Mouse (Mus musculus) hindbrain, embryonic 13.5 days (tissue): ENCODE data around the gene Smad9. TPM values are rescaled to one million over a fixed set of nuclear protein-coding genes. Genes with fewer than 3 reads are reported as not detected.

Experiments
- ATAC-seq: fragments of 200-750 bp; cut with Nextera tagmentation; 2 replicates; pipeline ENCODE4 v1.8.0; 2017; ENCODE audit warnings: moderate TSS enrichment; ENCODE audit not compliant: low FRiP score
- H3K27ac ChIP-seq: fragments of 300-500 bp; sonication (generic); 2 replicates; pipeline ENCODE4 v1.5.1; 2015; ENCODE audit warnings: inconsistent platforms, mild to moderate bottlenecking, moderate library complexity
- H3K27me3 ChIP-seq: fragments of 300-500 bp; sonication (generic); 2 replicates; pipeline ENCODE4 v1.6.1; 2015; ENCODE audit warnings: mild to moderate bottlenecking, inconsistent platforms
- H3K36me3 ChIP-seq: fragments of 300-500 bp; sonication (generic); 2 replicates; pipeline ENCODE4 v1.6.1; 2015; ENCODE audit warnings: mild to moderate bottlenecking, inconsistent platforms
- H3K4me1 ChIP-seq: fragments of 300-500 bp; sonication (generic); replicated peaks from 2 replicates; pipeline ENCODE4 v1.6.1; 2015; ENCODE audit warnings: inconsistent platforms
- H3K4me2 ChIP-seq: fragments of 300-500 bp; sonication (generic); 2 replicates; pipeline ENCODE4 v1.6.1; 2015; ENCODE audit warnings: inconsistent platforms, mild to moderate bottlenecking, moderate library complexity
- H3K4me3 ChIP-seq: fragments of 300-500 bp; sonication (generic); 2 replicates; pipeline ENCODE4 v1.5.1; 2015; ENCODE audit warnings: mild to moderate bottlenecking, inconsistent platforms
- H3K9ac ChIP-seq: fragments of 300-500 bp; sonication (generic); 2 replicates; pipeline ENCODE4 v1.6.1; 2015; ENCODE audit warnings: mild to moderate bottlenecking, inconsistent platforms
- H3K9me3 ChIP-seq: fragments of 300-500 bp; sonication (generic); 2 replicates; pipeline ENCODE4 v1.6.1; 2016; ENCODE audit warnings: inconsistent platforms
- WGBS: fragments of 180-500 bp; shearing (Covaris S2); methylation state at CpG from one replicate; pipeline ENCODE4 v1.1.7; 2015; 5-methylcytosine and 5-hydroxymethylcytosine counted together
- polyA plus RNA-seq: library from polyadenylated mRNA; unstranded; fragments of >200 nt; fragmentation: Nextera tagmentation; extraction: Ambion mirVana; gene quantifications from 2 replicates; pipeline ENCODE4 v1.2.1, GENCODE M21; 2015

Smad9 gene
- polyA plus RNA-seq, 1 experiment from 2014 or later, result 0.48 TPM

DNA sequence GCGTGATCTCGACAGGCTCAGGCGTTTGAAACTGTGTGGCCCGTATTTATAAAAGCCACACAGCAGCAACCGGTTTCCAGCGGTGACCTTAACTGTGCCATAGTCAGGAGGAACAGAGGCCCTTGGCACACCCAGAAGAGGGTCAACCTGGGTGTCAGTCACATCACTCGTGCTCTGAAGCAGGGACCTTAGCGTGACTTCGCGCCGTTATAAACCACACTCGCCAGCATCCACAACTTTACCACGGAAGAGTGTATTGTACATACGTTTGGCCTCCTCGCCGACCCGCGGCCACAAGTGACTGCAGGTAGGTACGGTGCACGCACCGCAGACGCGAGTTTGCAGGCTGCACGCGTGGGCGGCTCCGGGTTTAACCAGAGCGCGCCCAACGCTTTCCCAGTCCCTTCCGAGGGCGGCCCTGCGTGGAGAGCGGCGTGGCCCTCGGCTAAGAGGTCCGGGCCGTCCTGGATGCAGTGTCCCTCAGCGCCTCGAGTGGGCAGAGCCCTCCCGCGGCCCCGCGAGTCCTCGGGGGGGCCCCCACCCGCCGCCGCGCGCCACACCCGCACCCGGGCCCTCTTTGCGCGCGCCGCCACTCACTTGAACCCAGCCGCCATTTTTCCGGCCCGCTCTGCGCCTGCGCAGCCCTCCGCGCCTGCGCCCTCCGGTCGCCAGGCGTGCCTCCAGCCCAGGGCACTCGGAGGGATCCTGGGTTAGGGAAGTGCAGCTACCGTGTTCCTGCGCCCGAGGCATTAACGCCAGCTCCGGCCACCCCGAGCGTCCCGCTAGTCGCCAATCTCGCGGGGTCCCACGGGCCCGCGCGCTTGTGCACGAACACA is 20.8 kb upstream of the Smad9 start:
- peak; percentile 97 for ATAC-seq
- Histone ChIP-seq H3K27me3 (no peaks in the 10 kb centered on the region), H3K9me3 (no peaks in the 10 kb centered on the region), H3K4me3 (peak overlapping the region; percentile 82), H3K4me1 (peaks cover 22% of the 10 kb centered on the region), H3K9ac (peak overlapping the region; percentile 95), H3K27ac (peak overlapping the region; percentile 99), H3K4me2 (peak overlapping the region; percentile 85), H3K36me3 (peaks cover 36% of the 10 kb centered on the region)
- WGBS, result under 1% methylated on average over 74 of the region's 84 CpGs

DNA sequence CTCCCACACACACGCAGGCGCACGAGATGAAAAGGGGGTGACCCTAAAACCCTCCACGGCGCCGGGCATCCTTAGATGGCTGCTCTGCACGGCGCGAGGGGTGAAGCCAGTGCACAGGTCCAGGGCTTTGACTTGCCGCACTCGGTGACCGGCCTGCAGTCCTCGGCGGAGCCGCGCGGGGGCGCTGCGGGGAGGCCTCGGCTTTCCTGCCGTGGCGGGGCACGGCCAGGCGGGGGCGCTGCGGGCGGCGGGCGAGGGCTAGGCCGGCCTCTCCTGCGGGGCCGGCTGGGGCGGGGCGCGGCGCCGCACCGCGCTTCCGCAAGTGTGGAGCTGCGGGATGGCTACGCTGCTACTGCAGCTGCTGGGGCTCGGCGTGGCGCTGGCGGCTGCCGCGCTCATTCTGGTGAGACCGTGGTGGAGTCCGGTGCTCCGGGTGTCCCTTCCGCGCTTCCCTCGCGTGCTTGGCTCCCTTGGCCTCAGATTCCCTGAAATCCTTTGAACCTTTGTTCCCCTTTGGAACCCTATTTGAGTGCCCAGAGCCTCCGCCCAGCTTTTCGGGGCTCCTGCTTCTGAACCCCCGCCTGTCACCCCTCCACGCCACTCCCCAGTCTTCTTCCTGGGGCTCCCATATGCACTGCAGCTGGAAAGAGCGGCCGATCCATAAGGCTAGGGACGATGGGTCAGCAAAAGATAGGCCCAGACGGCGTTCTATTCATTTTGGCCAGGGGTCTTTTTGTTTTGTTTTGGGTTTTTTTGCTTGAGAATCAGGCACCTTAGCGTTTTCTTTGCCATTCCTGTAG is 19.9 kb upstream of the Smad9 start, which contains the start of the genes Exosc8 and Alg5:
Gene Exosc8 (minus strand): TSS at position 147 of the 800 bp plus-strand sequence.
Gene Alg5 (plus strand): TSS at position 293 of the 800 bp plus-strand sequence.
- H3K9ac ChIP-seq, result peak within 1 kb of the TSS; percentile 95
- no peaks in the 10 kb centered on the region for H3K27me3 ChIP-seq
- H3K9me3 ChIP-seq, result no peaks in the 10 kb centered on the region
- peak within 1 kb of the TSS; percentile 82 for H3K4me3 ChIP-seq
- ATAC-seq, result peak; percentile 95
- peak within 1 kb of the TSS; percentile 85 for H3K4me2 ChIP-seq
- under 1% methylated on average over 65 of the region's 65 CpGs for WGBS
- peaks cover 36% of the 10 kb centered on the region for H3K36me3 ChIP-seq
- H3K4me1 ChIP-seq, result peaks cover 22% of the 10 kb centered on the region
- H3K27ac ChIP-seq, result peak within 1 kb of the TSS; percentile 99

DNA sequence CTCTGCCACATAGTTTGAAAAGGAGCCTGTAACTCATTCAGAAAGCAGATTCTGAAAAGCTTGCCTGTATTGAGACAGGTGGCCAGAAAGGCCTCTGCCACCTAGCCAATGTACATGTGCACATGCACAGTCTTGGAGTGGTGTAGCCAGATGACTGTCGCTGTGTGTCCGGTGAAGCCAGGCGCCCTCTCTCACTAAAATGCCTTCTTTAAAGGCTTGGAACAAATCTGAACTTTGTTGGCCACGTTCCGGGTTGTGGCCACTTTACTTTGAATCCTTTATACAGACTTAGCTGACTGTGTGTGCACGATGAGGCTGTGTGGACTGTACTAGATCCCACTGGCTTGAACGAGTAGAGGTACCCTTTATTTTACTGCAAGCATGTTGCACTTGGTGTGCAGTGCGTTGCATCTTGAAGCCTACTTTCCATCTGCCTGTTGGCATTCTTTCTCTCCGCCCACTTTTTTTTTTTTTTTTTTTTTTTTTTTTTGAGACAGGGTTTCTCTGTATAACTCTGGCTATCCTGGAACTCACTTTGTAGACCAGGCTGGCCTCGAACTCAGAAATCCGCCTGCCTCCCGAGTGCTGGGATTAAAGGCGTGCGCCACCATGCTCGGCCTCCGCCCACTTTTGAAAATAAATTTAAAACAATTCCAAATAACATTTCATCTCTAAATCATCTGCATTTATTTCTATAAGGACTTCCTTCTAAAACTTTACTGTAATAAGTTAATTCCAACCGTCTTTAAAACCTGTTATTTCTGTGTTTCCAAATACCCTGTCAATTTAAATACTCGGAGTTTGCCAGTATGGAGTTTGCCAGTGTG is 19.1 kb upstream of the Smad9 start:
- Histone ChIP-seq H3K9me3 (no peaks in the 10 kb centered on the region), H3K36me3 (peaks cover 36% of the 10 kb centered on the region), H3K4me3 (peak overlapping the region; percentile 82), H3K9ac (peak overlapping the region; percentile 95), H3K4me1 (peaks cover 22% of the 10 kb centered on the region), H3K4me2 (peak overlapping the region; percentile 85), H3K27me3 (no peaks in the 10 kb centered on the region), H3K27ac (peak overlapping the region; percentile 99)
- ATAC-seq, result no peak
- 58% methylated on average over 18 of the region's 18 CpGs for WGBS

DNA sequence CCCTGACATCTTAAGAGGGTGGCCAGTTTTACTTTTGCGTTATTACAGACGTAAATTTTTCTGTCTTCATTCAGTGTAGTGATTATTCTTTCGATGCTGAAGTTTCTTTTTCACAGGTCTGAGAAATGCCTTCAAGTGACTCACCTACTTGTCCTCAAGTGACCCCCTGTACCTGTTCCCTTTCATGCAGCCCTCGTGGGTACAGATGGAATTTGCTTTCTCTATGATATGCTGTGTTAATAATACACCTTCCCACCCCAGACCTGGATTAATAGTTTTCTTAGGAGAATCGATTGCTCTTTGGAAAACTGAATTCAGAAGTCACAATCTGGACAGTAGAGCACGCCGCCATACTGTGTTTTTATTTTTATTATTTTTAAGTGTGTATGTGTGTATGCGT is 18.1 kb upstream of the Smad9 start:
- 99% methylated on average over 8 of the region's 8 CpGs for WGBS

DNA sequence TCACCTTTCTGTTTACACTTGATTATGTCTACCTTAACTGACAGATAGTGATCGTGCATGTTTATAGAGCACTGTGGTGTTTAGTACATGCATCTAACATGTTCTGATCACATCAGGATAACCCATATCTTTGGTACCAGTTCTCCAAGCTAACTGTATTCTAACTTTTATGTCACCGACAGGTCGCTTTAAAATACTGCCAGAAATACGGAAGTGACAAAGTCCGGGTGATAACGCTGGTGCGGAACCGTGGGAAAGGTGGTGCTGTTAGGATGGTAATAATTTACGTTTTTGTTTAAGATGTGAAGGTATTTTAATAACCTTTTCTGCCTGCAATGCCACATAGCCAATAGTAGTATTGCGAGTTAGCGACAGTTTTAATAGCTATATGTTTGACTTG is 13.4 kb upstream of the Smad9 start:
- Histone ChIP-seq H3K9ac (no peak overlapping the region), H3K4me1 (no peaks in the 10 kb centered on the region), H3K27ac (no peak overlapping the region), H3K4me3 (no peak overlapping the region), H3K4me2 (no peak overlapping the region), H3K9me3 (no peaks in the 10 kb centered on the region), H3K36me3 (peaks cover 82% of the 10 kb centered on the region), H3K27me3 (no peaks in the 10 kb centered on the region)
- no peak for ATAC-seq
- 98% methylated on average over 11 of the region's 11 CpGs for WGBS

More for the DNA sequence above, 18.1 kb upstream of the Smad9 start:
- H3K9ac ChIP-seq, result no peak overlapping the region
- H3K36me3 ChIP-seq, result peaks cover 39% of the 10 kb centered on the region
- H3K27me3 ChIP-seq, result no peaks in the 10 kb centered on the region
- H3K4me2 ChIP-seq, result no peak overlapping the region
- H3K27ac ChIP-seq, result no peak overlapping the region
- H3K4me1 ChIP-seq, result peaks cover 22% of the 10 kb centered on the region
- no peak overlapping the region for H3K4me3 ChIP-seq
- no peaks in the 10 kb centered on the region for H3K9me3 ChIP-seq
- no peak for ATAC-seq

DNA sequence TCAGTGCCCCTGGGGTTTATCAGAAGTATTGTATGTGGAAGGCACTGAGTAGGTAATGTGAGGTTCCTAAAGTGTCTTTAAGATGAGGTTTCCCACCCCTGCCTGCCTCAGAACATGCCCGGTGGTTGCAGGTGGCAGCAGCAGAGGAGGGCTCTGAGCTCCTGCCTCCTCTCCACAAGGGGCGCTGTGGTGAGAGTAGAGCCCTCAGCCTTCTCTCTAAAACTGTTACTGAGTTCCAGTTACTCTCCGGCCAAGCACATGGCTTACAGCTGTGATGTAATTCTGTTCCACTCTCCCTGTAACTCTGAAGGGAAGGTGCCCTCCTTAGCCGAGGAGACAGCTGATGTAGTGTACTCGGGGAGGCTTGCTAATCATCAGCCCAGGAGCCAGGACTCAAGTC is 9.6 kb upstream of the Smad9 start:
- Histone ChIP-seq H3K27ac (no peak overlapping the region), H3K4me3 (no peak overlapping the region), H3K9me3 (no peaks in the 10 kb centered on the region), H3K9ac (no peak overlapping the region), H3K4me2 (no peak overlapping the region), H3K27me3 (no peaks in the 10 kb centered on the region), H3K36me3 (peaks cover 100% of the 10 kb centered on the region), H3K4me1 (no peaks in the 10 kb centered on the region)
- ATAC-seq, result no peak
- 59% methylated on average over 5 of the region's 5 CpGs for WGBS

DNA sequence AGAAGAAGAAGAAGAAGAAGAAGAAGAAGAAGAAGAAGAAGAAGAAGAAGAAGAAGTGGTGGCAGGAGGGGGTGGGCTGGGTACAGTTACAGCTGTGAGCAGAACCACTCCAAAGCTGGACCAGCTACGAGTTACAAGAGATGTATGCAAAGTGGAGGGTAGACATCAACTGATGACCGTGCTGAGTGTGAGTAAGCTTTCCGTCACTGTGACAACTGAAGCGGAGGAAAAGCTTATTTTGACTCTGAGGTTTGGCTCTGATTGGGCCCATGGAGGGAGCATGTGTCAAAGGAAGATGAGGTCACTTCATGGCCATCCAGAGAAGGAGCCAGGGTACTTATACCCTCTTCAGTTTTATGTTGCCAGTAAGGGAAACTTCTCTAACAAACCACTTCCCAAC is 2.0 kb upstream of the Smad9 start:
- Histone ChIP-seq H3K4me1 (peaks cover 21% of the 10 kb centered on the region), H3K4me2 (no peak overlapping the region), H3K27me3 (peaks cover 20% of the 10 kb centered on the region), H3K9ac (no peak overlapping the region), H3K9me3 (no peaks in the 10 kb centered on the region), H3K36me3 (peaks cover 37% of the 10 kb centered on the region), H3K4me3 (no peak overlapping the region), H3K27ac (no peak overlapping the region)
- 83% methylated on average over 4 of the region's 4 CpGs for WGBS
- no peak for ATAC-seq

DNA sequence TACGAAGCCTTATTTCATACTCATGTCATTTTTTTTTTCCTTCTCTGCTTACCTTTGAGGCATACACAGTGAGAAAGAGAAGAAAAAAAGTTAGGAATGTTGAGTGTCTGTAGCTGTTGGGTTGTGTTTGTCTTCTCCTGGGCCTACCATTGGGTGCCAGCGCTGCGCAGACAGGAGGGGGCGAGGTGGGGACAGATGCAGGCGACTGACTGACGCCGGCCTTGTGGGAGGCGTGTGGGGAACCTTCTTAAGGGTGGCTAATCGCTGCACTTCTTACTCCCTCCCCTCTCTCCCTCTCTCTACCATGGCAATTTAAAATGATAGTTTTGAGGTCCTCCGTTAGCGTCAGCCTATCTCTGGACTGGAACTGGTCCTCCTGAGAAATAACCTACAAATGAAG is 676 bp downstream of the Smad9 start:
- no peak overlapping the region for H3K27ac ChIP-seq
- H3K4me1 ChIP-seq, result peaks cover 21% of the 10 kb centered on the region
- peaks cover 10% of the 10 kb centered on the region for H3K36me3 ChIP-seq
- H3K27me3 ChIP-seq, result peaks cover 20% of the 10 kb centered on the region
- H3K9me3 ChIP-seq, result no peaks in the 10 kb centered on the region
- H3K4me3 ChIP-seq, result peak overlapping the region; percentile 70
- 0% methylated on average over 11 of the region's 11 CpGs for WGBS
- 0 out of 2 replicates have a peak, but pooled peaks have one; percentile 41 for ATAC-seq
- peak overlapping the region; percentile 81 for H3K9ac ChIP-seq
- H3K4me2 ChIP-seq, result peak overlapping the region; percentile 100

DNA sequence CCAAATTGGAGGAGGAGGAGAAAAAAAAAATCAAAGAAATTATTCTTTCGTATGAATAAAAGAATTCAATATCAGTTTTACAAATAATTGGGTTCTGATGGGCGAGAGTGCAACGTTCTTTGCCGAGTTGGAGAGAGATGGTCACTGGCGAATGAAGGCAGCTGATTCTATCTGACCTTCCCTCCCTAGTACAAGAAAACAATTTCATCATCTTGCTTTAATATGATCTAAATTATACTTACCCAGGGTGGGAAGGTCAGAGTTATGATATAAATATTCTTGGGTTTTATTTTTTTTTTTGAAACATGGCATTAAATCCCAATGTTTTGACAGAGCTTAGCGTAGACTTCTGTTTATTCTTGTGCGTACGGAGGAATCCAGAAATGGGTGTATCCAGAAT is 2.1 kb downstream of the Smad9 start:
- peaks cover 21% of the 10 kb centered on the region for H3K4me1 ChIP-seq
- H3K4me2 ChIP-seq, result no peak overlapping the region
- WGBS, result 91% methylated on average over 8 of the region's 8 CpGs
- H3K9ac ChIP-seq, result no peak overlapping the region
- ATAC-seq, result no peak
- H3K4me3 ChIP-seq, result no peak overlapping the region
- peaks cover 20% of the 10 kb centered on the region for H3K27me3 ChIP-seq
- no peaks in the 10 kb centered on the region for H3K36me3 ChIP-seq
- H3K9me3 ChIP-seq, result no peaks in the 10 kb centered on the region
- no peak overlapping the region for H3K27ac ChIP-seq

DNA sequence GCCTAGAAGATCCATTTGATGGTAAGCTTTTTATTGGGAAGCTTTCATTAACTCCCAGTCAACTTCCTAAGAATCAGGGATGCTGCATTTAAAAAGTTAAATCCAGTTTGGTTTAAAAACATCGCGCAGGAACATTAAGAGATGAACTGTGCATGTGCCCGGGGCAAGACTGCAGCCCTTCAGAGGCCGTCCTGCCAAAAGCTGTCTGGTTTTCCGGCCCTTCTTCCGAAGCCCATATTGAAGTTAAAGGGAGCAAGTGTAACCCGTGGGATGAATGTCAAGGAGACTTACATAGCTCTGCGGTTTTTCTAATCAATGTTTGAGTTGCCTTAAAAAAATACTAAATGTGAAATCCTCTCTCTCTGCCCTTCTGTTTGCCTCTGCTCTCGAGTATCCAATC is 3.8 kb downstream of the Smad9 start:
- Histone ChIP-seq H3K27me3 (peaks cover 20% of the 10 kb centered on the region), H3K36me3 (no peaks in the 10 kb centered on the region), H3K9ac (no peak overlapping the region), H3K27ac (no peak overlapping the region), H3K4me3 (no peak overlapping the region), H3K4me2 (no peak overlapping the region), H3K4me1 (peaks cover 21% of the 10 kb centered on the region), H3K9me3 (no peaks in the 10 kb centered on the region)
- no peak for ATAC-seq
- 84% methylated on average over 9 of the region's 9 CpGs for WGBS

DNA sequence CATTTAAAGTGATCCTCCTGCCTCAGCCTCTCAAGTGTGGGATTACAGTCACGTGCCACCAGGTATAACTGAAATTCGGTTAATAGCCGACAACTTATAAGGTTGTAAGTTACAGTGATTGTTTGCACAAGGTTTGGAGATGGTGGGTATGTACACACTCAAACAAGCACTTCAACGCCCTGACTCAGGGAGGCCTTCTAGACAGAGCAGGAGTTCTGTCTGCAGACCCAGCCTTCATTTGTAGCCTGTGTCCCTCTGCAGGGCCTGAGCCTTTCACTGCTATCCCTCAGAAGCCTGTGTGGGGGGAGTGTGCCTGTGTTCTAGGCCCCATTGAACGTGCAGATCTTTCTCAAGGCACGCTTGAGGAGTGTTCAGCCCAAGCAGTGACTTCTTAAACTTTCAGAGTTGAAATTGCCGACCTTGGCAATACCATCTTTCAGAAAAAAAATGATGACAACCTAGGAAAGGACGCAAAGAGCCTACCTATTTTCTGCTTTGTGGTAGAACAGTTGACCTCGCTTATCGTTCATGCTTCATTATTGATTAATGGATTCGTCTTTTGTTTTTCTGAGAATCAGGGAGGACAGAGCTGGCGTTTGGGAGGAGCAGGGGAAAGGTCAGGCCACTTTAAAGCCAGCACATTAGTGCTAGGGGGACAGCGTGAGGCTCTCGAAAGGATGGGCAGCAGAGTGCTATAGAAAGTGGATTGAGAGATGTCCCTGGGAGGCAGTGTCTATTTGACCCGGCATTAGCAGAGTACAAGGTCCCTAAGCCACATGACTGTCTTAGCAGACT is 5.1 kb downstream of the Smad9 start:
- 38% methylated on average over 15 of the region's 15 CpGs for WGBS
- Histone ChIP-seq H3K4me1 (peaks cover 14% of the 10 kb centered on the region), H3K4me2 (no peak overlapping the region), H3K4me3 (no peak overlapping the region), H3K27me3 (peaks cover 14% of the 10 kb centered on the region), H3K27ac (no peak overlapping the region), H3K9me3 (no peaks in the 10 kb centered on the region), H3K9ac (no peak overlapping the region), H3K36me3 (no peaks in the 10 kb centered on the region)
- no peak for ATAC-seq
